Mouse (Mus musculus) embryo, embryonic 10 days (tissue): ENCODE results near the gene B3gnt6.

Experiments used
- DNase-seq: peaks from one replicate; pipeline ENCODE4 v3.0.0-alpha.2; 2015; ENCODE audit warnings: low spot score

B3gnt6 gene

DNA sequence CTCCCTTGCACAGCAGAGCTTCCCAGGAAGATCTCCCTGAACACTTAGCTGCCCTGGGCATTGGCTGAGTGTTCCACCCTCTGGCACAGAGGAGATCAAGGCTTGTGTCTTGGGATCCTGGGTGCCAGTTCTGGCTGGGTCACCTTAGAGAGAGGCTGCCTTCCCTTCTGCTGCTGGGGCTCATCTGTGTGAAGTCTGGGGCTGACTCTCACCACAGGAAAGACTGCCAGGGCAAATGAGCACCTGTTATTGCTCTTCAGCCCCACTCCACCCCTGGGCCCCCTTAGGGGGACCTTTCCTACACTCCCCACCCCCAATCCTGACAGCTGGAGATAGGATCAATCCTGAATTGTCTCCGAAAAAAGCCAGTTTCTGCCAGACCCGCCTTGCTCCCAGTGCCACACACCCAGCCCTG, 22.2 kb downstream of the B3gnt6 start:
- DNase-seq = no peak

DNA sequence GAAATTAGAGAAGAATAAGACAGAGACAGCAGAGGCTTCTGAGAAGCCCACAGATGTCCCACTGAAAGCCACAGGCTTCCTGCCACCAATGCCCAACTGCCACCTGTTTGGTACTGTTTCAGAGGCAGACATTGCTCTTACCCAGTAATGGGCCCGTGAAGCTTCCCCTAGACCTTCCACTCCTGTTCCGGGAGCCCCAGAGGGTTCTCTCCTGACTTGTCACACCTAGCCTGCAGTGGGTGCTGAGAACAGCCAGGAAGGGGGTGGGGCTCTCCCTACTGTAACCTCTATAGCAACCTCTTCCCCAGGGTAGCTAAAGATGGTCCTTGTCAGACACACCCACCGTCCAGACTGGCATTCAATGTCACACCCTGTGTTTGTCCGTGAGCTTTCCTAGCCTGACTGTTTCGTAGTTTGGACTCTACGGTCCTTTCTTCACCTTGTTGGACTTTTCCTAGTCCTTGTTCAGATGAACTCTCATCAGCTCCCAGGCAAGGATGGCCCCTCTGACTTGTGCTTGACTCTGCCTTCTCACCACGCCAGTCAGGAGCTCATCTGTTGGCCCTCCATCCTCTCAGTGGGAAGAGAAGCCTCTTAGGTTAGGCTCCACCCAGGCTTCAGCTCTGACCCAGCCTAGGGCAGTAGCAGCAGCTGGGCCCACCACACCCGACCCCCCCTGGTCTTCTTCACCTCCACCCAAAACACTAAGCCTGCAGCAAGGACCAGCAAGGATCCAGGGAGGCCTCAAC, 22.8 kb downstream of the B3gnt6 start:
- no peak for DNase-seq

DNA sequence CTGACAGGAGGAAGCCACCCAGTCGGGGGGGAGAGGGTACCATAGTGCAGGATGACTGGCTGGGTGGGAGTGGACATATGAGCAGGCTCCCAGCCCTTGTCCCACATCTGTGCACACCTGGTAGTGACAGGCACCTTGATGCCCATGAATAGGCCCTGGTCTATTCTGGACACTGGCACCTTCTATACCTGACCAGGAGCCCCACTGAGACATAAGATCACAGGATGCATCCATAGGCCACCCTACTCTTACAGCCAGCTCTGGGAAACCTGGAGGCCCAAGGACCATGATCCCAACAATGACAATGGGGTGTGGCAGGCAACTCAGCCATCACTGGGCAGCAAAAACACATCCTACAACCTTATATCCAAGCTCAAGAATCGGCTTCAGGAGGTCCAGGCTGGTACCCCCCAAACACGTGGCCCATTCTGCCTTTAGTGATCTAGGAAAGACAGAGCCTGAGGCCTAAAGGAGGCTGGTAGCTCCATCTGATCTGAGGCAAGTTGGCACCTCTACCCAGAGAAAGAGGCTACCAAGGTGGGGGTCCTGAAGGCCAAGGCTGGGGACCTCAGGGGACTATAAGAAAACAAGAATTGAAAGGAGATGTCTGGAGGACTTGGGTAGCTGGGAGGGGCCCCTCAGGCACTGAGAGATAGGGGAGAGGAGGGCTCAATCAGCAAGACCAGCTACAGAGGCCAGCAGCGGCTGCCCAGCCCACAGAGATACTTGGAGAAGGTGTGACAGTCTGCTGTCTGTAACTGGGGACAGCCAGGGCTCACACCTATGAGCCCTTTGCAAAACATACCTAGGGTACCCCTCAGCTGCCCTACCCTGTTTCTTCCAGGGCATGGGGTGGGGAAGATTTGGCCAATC, 24.2 kb downstream of the B3gnt6 start:
- DNase-seq = no peak

DNA sequence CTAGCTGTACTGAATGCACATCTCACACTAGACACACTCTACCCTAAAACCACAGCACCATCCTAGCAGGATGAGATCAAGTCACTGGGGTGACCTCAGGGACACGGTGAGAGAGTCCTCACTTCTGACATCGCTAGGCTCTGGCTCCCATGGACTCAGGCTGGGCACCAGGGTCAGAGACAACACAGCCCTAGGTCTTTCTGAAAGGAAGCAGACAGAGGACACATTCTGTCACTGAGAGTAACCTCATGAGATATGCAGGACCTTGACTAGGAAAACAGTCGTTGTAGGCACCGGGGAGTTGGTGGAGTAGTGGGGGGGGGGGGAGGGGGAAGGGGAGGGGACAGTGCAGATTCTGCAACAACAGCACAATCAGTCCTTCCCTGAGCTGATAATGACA, 25.9 kb downstream of the B3gnt6 start:
- DNase-seq = no peak

DNA sequence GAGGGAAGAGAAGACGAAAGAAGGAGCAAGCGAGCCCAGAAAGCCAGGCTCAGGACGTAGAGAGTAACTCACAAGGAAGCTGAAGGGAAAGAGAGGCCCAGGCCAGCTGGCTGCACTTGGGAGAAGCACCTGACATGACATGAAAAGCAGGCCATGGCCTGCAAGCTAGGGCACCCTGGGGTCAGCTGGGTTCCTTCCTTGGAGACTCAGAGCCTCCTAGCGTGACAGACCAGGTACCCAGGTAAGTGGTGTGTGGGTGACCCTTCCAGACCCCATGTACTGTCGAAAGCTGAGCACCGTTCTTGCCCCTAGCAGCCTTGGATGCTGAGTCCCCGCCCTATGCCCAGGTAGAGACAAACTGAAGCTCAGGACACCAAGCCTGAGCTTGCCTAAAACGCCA, 26.6 kb downstream of the B3gnt6 start:
- no peak for DNase-seq

DNA sequence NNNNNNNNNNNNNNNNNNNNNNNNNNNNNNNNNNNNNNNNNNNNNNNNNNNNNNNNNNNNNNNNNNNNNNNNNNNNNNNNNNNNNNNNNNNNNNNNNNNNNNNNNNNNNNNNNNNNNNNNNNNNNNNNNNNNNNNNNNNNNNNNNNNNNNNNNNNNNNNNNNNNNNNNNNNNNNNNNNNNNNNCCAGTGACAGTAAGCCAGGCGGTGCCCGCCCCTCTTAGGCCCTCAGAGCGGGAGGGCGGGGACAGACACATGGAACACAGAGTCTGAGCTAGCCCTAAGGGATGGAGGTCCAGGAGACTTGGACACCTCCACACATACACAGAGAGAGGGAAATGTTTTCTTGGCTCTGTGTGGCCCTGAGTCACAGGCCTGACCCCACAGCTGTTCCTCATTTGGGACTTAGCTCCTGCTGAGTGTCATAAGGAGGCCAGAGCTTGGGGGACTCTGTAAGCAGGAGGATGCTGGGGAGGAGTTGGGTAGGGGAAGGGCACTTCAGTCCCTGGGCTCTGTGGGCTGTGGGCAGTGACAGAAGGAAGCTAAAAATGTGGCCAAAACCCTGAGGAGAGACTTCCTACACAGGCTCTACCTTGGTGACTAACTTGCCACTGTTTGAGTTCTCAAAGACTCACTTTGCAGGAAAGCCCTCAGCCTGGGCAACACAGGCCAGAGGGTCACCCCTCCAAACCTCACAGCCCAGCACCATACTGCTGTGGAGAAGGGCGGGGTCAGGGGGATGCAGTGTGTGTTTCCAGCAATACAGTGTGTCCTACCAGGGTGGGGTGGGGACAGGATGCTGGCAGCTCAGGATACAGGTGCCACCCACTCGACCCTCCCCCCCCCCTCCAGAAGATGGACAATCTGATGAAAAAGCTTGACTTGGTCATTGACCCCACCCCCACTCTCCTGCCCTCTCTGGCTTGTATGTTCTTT, 27.9 kb downstream of the B3gnt6 start:
- DNase-seq = peak; percentile 72

DNA sequence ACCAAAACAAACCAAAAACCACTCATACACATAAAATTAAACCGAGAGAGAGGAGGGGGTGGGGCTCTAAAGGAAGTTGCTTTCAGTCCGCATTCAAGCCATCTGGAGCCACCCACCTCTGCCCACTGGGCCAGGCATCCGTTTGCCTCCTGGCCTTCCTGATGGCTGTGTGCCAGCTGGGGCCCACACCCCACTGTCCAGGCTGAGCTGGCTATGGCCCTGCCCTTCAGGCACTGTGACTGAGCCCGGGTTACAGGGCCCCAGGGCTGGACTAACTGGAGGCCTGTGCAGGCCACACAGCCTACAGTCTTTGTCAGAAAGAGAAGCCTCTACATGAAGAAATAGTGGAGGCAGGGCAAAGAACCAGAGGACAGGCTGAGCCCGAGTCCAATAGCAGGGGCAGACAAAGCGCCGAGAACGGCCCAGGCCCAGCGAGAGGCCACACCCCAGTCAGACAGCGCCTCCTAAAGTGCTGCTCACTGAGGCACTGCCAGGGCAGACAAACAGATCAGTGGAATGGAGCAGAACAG, 34.2 kb downstream of the B3gnt6 start:
- no peak for DNase-seq

DNA sequence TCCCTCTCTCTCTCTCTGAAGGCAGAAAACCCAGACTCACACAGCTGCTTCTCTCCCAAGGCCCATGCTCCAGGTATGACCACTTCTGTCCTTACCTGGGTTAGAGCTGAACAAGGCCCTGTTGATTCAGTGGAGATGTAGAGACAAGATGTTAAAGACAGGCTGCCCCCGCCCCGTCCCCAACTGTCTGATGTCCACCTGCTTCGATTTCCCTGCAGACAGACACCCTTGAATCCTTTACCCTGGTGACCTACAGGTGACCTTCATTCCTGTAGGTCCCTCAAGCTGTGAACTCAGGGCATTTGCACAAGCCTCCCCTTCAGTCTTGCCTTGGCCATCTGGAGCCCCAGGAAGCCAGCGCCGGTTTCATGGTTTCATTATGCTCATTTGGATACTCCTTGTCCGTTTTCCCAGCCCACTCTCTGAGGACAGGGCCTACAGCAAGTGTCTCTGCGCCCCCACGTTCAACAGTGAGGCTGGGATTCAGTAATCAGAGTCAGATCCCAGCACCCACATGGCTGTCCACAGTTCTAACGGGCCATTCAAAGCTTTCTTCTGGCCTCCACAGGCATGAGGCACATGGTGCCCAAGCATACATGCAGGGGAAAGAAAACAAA, 34.8 kb downstream of the B3gnt6 start:
- no peak for DNase-seq

DNA sequence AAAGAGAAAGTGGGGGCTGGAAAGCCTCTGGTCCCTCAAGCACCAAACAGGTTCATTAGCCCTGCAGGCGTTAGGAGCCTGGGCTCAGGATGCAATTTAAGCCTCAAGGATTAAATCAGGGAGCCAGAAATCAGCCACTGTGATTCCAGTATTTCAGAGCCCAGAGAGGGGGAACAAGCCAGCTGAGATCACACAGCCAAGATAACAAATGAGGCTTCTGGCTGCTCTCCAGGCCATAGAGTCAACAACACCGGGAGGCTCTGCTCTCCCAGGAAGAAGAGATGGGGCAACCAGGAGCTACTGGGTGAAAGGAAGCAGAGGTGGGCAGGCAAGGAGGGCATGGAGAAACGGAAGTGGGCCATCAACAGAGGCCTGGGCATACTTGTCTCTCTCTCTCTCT, 35.6 kb downstream of the B3gnt6 start:
- no peak for DNase-seq

DNA sequence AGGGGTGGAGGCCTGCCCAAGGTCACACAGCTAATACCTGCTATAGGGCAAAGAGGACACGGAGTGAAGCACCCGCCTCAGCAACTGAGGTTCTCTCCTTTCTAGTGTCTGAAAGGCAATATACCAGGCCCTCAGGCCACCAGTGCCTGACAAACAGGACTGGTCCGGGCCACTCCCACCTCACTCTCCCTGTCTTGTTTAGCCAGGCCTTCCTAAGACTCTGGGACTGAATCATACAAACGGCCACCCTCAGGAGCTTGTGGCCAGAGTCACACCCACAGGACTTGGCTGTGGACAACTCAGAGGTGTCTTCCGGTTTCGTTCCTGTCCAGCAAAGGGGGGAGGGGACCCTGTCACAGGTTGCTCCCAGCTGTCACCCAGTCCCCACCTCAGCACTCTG, 37.0 kb downstream of the B3gnt6 start:
- no peak for DNase-seq

DNA sequence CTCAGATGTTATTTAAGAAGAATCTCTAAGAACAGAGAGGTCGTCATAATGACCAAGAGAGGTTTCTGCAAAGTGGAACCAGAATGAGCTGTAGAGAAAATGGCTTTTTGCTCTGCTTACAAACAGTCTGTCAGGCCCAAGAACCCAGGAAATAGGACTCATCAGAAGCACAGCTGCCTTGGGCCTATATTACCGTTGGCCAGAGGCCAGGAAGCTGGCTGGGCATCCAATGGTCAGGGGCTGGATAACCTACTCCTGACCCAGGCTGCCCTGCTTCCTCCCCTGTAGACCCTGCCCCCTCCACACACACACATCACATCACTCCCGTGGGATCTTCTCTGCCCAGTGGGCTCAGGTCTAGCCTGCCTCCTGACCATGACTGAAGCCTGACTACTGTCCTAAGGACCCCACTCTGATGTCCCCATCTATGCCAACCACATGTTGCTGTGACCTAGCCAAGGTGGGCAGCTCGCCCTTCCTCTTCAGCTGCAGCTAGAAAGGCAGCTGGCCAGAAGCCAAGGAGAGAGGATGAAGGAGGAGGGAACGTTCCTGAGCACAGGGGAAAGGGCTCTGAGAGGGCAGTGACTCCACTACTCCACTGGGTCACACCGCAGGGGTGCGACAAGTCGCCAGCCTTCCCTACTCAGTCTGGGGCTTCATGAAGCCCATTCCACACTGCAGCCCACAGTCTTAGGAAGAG, 39.1 kb downstream of the B3gnt6 start:
- DNase-seq = no peak

DNA sequence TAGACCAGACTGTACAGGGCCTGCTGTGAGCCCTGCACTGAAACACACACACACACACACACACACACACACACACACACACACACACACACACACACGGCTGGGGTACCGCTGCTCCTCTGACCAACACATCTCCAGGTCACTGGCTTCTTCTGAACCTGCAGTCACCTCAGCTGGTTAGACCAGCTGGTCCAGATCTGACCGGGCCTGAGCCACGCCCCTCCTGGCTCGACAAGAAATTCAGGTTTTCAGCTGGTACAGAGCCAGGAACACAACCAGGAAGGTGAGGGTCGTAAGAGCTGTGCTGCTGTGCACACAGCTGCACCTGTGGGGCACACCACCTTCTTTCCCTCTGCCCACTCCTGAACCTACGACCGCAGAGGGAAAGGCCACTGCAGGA, 40.8 kb downstream of the B3gnt6 start:
- DNase-seq = peak; percentile 46

DNA sequence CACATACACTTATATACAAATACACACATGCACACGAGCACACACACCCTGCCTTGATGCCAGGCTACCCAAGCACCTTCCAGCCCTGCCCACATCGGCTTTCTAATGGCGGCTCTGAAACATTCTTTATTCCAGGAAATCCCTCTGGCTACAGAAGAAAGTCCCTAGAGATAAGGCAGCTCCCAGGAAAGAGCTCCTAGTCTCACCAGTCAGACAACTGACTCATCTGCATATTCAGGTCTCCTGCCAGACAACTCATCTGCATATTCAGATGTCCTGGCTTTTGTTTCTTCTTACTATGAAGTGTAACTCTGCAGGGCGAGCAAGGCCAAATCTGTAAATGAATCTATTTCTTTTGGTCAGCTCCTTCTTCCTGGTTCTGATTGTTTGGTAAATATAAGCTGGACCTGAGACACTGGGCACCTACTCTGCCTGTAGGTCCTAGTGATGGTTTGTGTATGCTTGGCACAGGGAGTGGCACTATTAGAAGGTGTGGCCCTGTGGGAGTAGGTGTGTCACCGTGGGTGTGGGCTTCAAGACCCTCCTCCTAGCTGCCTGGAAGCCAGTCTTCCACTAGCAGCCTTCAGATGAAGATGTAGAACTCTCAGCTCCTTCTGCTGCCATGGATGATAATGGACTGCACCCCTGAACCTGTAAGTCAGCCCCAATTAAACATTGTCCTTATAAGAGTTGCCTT, 41.5 kb downstream of the B3gnt6 start:
- no peak for DNase-seq

DNA sequence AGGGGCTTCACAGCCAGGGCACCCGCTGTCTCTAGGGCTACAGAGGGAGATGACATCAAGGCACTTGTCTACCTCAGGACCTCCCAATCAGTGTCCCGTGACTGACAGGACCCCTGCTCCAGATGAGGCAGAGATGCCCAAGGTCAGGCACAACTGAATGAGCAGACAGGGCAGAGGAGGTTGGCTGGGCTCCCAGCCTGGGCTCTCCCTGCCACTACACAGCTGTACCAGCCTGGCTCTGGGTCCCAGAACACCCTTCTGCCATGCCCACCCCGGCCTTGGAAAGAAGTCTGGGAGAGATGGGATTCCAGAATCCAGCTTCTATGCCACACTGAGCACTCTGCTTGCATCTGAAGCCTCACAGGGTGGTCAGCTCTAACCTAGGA, 43.0 kb downstream of the B3gnt6 start:
- DNase-seq = no peak

DNA sequence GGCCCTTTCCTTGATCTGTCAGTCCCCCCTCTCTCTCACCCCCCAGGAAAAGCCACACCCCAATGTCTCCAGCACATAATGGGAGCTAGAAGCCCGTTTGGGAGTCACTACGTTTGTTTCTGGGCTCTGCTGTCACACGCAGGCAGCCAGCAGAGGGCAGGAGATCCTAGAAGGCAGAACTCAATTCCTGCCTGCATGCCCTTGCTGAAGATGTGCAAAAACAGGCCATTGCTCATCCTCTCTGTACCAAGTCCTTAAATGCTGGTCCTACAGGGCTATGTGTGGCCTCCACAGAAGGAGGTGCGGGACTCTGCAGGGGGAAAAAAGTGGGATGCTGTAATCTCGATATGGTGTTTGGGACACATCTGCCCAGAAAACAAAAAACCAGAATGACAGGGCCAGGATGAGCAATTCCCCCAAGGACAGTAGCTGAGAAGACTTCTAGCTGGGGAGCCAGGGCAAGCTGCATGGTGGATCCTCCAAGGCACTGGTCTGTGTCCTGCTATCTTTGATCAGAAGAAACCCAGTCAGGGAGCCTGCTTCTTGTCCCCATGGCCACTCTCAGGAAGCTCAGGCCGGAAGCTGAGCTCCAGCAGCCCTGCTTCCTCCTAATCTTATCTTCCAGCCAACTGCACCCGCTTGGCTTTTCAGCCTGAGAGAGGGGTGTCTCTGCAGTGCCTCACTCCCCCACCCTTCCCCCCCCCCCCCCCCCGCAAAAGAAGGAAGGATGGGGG, 43.6 kb downstream of the B3gnt6 start:
- DNase-seq = peak; percentile 87

DNA sequence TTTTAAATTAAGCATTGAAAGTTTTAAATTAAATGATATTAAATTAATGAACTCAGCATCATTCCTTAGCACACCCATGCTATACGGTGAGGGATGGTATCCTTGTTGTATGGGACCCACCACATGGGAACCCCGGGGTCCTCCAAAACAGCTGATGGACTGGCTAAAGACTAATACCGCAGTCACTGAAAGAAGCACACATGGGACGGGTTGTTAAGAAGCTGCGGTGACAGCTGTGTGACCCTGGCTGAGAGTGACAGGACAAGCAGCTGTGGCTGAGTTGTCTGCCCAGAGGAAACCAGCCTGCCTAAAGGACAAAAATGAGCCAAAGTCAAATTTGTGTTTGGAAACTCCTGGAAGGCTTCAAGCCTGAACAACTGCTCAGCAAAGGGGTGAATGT, 45.4 kb downstream of the B3gnt6 start:
- DNase-seq = no peak

DNA sequence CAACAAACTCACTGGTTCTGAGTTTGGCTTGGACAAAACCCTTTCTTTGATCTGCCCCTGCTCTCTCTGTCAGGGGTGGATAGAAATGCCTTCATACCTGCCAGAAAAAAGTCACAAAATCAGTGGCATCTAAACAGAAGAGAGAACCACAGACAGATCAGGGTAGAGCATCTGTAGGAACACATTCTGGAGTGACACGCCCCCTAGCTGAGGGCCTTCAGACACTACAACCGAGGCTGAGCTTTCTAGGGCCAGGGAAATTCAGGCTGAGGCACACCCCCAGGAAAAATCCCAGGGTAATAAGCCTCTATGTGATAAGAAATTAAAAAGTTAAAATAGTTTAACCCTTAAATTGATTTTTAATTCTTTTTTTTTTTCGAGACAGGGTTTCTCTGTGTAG, 45.9 kb downstream of the B3gnt6 start:
- DNase-seq = no peak

DNA sequence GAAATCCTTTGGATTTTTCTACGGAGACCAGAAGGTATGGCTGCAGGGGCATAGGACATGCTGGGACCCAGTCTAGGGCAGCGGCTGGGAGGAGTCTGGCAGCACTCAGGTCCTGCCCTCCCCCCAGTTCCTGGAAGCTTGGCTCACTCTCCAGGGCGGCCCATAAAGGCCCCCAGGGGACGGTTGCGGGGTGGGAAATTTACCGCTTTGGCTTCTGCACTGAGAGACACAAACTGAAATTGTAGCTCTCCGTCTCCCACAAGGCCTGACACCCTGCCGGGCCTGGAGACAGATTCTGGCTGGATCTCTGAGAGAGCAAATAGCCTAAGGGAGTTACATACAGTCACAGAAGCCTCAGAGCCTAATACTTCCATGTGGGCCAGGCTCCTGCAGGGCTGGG, 46.9 kb downstream of the B3gnt6 start:
- DNase-seq = no peak

DNA sequence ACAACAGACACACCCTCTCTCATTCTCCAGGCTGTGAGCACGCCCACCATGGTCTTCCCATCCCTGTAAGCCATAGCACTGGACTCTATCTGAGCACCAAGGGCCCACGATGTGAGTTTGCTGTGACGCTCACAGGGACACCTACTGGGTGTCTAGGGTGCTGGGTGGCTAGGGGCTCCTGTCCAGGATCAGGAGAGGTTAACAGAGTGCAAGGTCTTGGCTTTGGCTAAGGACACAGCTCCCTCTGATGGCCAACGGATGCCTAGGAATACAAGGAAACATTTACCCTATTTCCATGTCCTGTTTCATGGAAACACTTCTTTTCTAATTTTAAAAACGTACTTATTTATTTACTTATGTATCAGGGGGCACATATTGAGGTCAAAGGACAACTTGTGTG, 48.8 kb downstream of the B3gnt6 start:
- no peak for DNase-seq

DNA sequence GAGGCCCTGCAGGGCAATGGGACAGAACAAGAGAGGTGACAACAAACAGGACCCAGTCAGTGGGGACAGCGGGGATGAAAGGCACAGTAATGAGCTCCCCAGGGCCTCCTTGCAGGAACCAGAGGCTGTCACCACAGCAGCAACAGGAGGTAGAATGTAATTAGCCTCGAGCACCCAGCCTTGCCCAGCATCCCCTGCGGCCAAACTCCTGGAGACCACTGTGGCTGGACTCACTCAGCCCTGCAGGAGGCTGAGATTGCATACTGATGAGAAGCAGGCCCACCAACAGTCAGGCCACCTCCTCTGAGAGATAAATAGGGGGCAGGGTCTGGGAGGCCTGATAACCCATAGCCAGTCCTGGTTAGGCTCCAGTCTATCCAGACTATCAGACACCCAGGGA, 49.5 kb downstream of the B3gnt6 start:
- peak; percentile 35 for DNase-seq
